Mouse (Mus musculus) megakaryocyte, embryonic 14.5 days (primary cell): Measurements from ENCODE around the gene Stat5b.

Experiments
- FLI1 ChIP-seq: IDR thresholded peaks from 2 replicates; pipeline ENCODE4 v1.6.1; 2012; ENCODE audit warnings: low read length, inconsistent platforms, mixed read lengths
- GATA1 ChIP-seq: IDR thresholded peaks from 3 replicates; pipeline ENCODE4 v1.6.1; 2012; ENCODE audit warnings: mixed read lengths, low read length, inconsistent platforms, borderline replicate concordance

DNA sequence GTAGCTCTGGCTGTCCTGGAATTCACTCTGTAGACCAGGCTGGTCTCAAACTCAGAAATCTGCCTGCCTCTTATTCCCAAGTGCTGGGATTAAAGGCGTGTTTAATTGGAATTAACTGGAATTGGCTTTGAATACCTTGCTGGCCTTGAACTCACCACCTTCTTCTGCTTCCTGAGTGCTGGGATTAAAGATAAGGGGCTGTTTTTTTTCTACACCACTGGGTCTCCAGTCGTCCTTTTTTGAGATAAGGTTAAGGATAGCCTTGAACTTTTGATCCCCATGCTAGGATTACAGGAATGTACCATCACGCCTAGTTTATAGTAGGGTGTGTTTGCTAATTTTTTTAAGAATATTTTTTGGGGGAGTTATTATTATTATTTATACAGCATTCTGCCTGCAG is 72.5 kb downstream of the Stat5b start:
- TF ChIP-seq GATA1 (no peak), FLI1 (no peak)
